7 mouse cellular contexts compared by ENCODE assay signal in the genomic region with DNA sequence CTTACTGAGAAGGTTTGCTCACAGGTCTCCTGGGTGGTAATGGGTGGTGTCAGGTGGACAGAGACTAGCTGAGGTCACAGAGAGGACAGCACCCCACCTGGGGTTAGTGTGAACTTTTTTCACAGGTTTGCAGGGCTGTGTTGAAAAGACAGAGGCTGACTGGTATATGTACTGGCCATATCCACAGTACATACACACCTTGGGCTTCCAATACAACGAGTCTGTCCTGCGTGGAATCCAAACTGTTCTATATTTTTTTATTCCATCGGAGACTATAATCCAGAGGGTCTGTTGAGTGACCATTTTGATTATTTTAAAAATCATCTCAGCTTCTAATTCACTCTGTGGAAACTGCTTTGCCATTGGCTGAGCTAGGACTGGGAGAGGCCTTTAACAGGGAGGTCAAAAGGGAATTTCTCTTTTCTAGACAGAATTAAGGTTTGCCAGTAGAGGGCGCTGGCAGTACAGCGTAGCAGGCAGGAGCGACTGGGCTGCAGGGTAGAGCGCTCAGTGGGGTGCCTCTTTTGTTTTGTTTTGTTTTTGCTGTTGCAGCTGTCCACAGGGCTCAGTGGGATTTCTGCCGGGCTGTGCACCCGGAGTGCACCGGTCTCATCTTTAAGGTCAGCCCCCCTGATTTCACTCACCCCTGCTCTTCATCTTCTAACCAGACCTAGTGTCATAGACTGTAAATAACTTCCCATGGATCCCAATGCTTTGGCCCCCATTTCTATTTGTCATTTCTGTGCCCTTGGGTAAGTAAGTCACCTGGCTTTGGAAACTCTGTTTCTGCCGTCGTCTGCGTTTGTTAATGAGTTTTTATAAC. TPM values are rescaled to one million over a fixed set of nuclear protein-coding genes. Genes with fewer than 3 reads are reported as not detected.
DNase-seq lines count a peak whose midpoint lies in the region; ATAC-seq lines count a peak whose summit lies in the region.

No protein-coding gene starts in this region.

- peak; percentile 93 for DNase-seq in ZHBTc4 (ENCODE audit: low read depth, low spot score)
- DNase-seq in cerebellum, adult 9-10 months = peak; percentile 53
- peak; percentile 13 to 35 for DNase-seq in frontal cortex, postnatal 14 days (ENCODE audit: low spot score in 2 of 2)
- DNase-seq in induced T-regulatory cell, adult 2 months (ENCODE audit: low read depth) = peak; percentile 27
- peak; percentile 61 to 75 for DNase-seq in left cerebral cortex, postnatal 25 days (ENCODE audit: low spot score in 2 of 2)
- peak; percentile 54 for DNase-seq in right cerebral cortex, postnatal 25 days

- peak; percentile 85 for ATAC-seq in megakaryocyte-erythroid progenitor cell, adult 5-6 weeks (replicated peaks; ENCODE audit: low FRiP score, low TSS enrichment, poor library complexity, severe bottlenecking)

- intact Hi-C loops in left cerebral cortex, postnatal 25 days (cut with DNase I) = loop anchor here (1.0 to 5.0 kb wide), 2 partner anchors 48 to 530 kb away; no protein-coding TSS in a partner anchor

RNA-seq across cellular contexts. Expression of a gene that starts 35.9 kb away (rescaled TPM):
- under 1 TPM; 0.43 to 0.66 TPM for total RNA-seq in left cerebral cortex, postnatal 25 days (2021)
- 0.17 TPM in 1 of 2 replicates, not detected in the other for total RNA-seq in megakaryocyte-erythroid progenitor cell, adult 5-6 weeks (2014; fragmentation: Nextera tagmentation)
- total RNA-seq in megakaryocyte-erythroid progenitor cell, adult 5-6 weeks (2017) = not detected in 2 replicates

Comparison
In these comparisons a context has a peak if more than half of its experiments do, and no peak if none do; other contexts are left out.
1. Peak in every context shown above with its lines: DNase-seq and ATAC-seq.
2. DNase-seq: peak in every context shown above with its lines; median percentile 93 in ZHBTc4; 68 in left cerebral cortex, postnatal 25 days; 54 in right cerebral cortex, postnatal 25 days; 53 in cerebellum, adult 9-10 months; 27 in induced T-regulatory cell, adult 2 months; 24 in frontal cortex, postnatal 14 days.